Mouse (Mus musculus): ENCODE measurements at regions not wholly inside any gene's neighbourhood (a gene's known extent, or its start where the extent isn't known, plus 50 kb on each side); places are given as distances from the start of the nearest gene placed in this dataset. TPM values are rescaled to one million over a fixed set of nuclear protein-coding genes. Genes with fewer than 3 reads are reported as not detected.

Small RNAs in the stretch of these regions (microRNA-seq; reads per million reads assigned to microRNA genes)
- not detected for gene Gm26455
